Mouse (Mus musculus): ENCODE results near the gene Clgn. TPM values are rescaled to one million over a fixed set of nuclear protein-coding genes. Genes with fewer than 3 reads are reported as not detected.

Clgn gene
- total and polyA plus RNA-seq, 3 experiments = 0.59 to 1.5 (median 1.2) TPM

- no peak overlapping the region for H3K4me3 ChIP-seq (replicated peaks in 1 of 3; ENCODE audit: low read depth in 2 of 3, low read length in 2 of 3, poor library complexity in 1 of 3)
- no peaks in the 10 kb centered on the region for H3K36me3 ChIP-seq (replicated peaks in 1 of 2; ENCODE audit: control insufficient read depth in 1 of 2, insufficient read depth in 1 of 2, low read length in 1 of 2)
- H3K79me2 ChIP-seq (replicated peaks; ENCODE audit: control insufficient read depth, extremely low read depth, insufficient read depth, poor library complexity, severe bottlenecking) = no peaks in the 10 kb centered on the region
- no peaks in the 10 kb centered on the region for H3K27me3 ChIP-seq (replicated peaks)
- dilution Hi-C loops (cut with MboI; ENCODE audit: extremely low pct_ligation_motif_present, extremely low pct_unique_long_range_greater_than_20kb, low sequenced_read_pairs) (no loop called here), in situ Hi-C loops (cut with MboI; ENCODE audit: low pct_ligation_motif_present, low pct_unique_long_range_greater_than_20kb, low sequenced_read_pairs) (no loop called here)
- H3K4me2 ChIP-seq (ENCODE audit: insufficient read depth, low read depth, poor library complexity, severe bottlenecking) = no peak overlapping the region
- DNase-seq (ENCODE audit: extremely low read depth) = no peak
- no peaks in the 10 kb centered on the region for H3K9me3 ChIP-seq (replicated peaks; ENCODE audit: low read length)
- TF ChIP-seq NRF1 (IDR thresholded peaks at IDR 0.05; ENCODE audit: low read depth, low read length) = no peak
- no peak for TF ChIP-seq RAD21 (IDR thresholded peaks at IDR 0.05; ENCODE audit: low read depth, low read length)
- no peak for TF ChIP-seq MEF2A (IDR thresholded peaks at IDR 0.05; ENCODE audit: borderline replicate concordance, low read depth, low read length)
- no peak for TF ChIP-seq TBP (conservative IDR thresholded peaks at IDR 0.05; ENCODE audit: low read depth, low read length)
- no peak for TF ChIP-seq KAT2A (IDR thresholded peaks at IDR 0.05; ENCODE audit: insufficient replicate concordance, low read length)
- TF ChIP-seq ETS1 (conservative IDR thresholded peaks at IDR 0.05; ENCODE audit: low read depth, low read length) = no peak
- TF ChIP-seq USF1 (IDR thresholded peaks at IDR 0.05; ENCODE audit: low read depth, low read length) = no peak
- TF ChIP-seq USF2 (conservative IDR thresholded peaks at IDR 0.05; ENCODE audit: low read depth, low read length) = no peak
- TF ChIP-seq POLR2AphosphoS2 (IDR thresholded peaks at IDR 0.05; ENCODE audit: low read depth, low read length) = no peak
- no peak for TF ChIP-seq CHD1 (IDR thresholded peaks at IDR 0.05; ENCODE audit: low read depth, low read length)
- TF ChIP-seq ZMIZ1 (IDR thresholded peaks at IDR 0.05; ENCODE audit: low read depth, low read length) = no peak
- no peak for TF ChIP-seq EP300 (IDR thresholded peaks at IDR 0.05; ENCODE audit: low read length)
- TF ChIP-seq CTCF (conservative IDR thresholded peaks at IDR 0.05 in 1 of 2, IDR thresholded peaks at IDR 0.05 in 1 of 2; ENCODE audit: low read depth in 2 of 2, low read length in 2 of 2) = no peak
- TF ChIP-seq E2F4 (IDR thresholded peaks at IDR 0.05; ENCODE audit: insufficient replicate concordance, low read depth, low read length) = no peak
- TF ChIP-seq ZNF384 (IDR thresholded peaks at IDR 0.05; ENCODE audit: low read depth, low read length) = no peak
- TF ChIP-seq UBTF (IDR thresholded peaks at IDR 0.05; ENCODE audit: low read depth, low read length) = no peak
- no peak for TF ChIP-seq MYC (IDR thresholded peaks at IDR 0.05; ENCODE audit: low read depth, low read length)
- no peak for TF ChIP-seq IRF4 (IDR thresholded peaks at IDR 0.05; ENCODE audit: low read depth, low read length)
- no peak for TF ChIP-seq JUND (conservative IDR thresholded peaks at IDR 0.05; ENCODE audit: low read depth, low read length)
- no peak overlapping the region for H3K27ac ChIP-seq (ENCODE audit: insufficient read depth, low read depth)
- H3K4me1 ChIP-seq (ENCODE audit: control insufficient read depth in 1 of 2, insufficient read depth in 2 of 2) = peaks cover under 1 to 4% of the 10 kb centered on the region in 2 experiments; a peak in 3 of 4 replicates
- H3K9ac ChIP-seq (ENCODE audit: insufficient read depth, low read depth) = no peak overlapping the region
Observed at GRCm38 (mm10) chr8:83421354-83421753, 31.7 kb downstream of the Clgn start.

DNA sequence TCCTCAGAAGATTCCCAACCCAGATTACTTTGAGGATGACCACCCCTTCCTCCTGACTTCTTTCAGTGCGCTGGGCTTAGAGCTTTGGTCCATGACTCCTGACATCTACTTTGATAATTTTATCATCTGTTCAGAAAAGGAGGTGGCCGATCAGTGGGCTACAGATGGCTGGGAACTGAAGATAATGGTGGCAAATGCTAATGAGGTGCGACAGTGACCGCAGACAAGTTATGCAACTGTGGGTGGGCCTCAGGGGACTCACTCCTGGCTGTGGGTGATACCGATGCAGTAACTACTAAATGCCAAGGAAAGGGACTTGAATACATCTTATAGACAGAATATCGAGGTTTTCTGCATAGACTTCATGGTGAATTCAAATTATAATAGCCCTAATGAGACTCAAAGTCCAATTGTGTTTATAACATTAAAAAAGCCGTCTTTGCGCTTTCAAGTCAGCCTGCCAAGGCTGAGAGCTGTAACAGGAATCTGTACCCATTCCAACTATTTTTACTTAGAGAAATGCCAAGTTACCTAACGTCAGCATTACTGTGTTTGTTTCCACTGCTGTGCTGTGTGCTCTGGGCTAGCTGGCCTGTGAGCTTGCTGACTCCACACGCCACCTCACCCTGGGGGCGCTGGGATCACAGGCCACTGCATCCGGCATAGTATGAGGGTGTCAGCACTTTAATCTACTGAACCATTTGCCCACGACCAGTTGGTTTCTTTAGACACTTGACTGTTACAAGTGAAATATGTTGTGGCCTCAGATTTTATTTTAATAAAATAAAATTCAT, 33.6 kb downstream of the Clgn start:
- TF ChIP-seq POLR2AphosphoS2 (IDR thresholded peaks at IDR 0.05; ENCODE audit: low read depth, low read length) (no peak), ZKSCAN1 (IDR thresholded peaks at IDR 0.05; ENCODE audit: borderline replicate concordance, low read depth, low read length) (no peak), USF1 (IDR thresholded peaks at IDR 0.05; ENCODE audit: low read depth, low read length) (no peak), PAX5 (IDR thresholded peaks at IDR 0.05; ENCODE audit: low read length) (no peak), JUN (IDR thresholded peaks at IDR 0.05; ENCODE audit: insufficient read depth, low read depth, low read length) (no peak), UBTF (IDR thresholded peaks at IDR 0.05; ENCODE audit: low read depth, low read length) (no peak), KAT2A (IDR thresholded peaks at IDR 0.05; ENCODE audit: insufficient replicate concordance, low read length) (no peak), ZMIZ1 (IDR thresholded peaks at IDR 0.05; ENCODE audit: low read depth, low read length) (no peak), ZC3H11A (IDR thresholded peaks at IDR 0.05; ENCODE audit: low read depth, low read length) (no peak), IRF4 (IDR thresholded peaks at IDR 0.05; ENCODE audit: low read depth, low read length) (no peak), SIN3A (IDR thresholded peaks at IDR 0.05; ENCODE audit: low read length) (no peak), TBP (conservative IDR thresholded peaks at IDR 0.05; ENCODE audit: low read depth, low read length) (no peak), E2F4 (IDR thresholded peaks at IDR 0.05; ENCODE audit: insufficient replicate concordance, low read depth, low read length) (no peak), SMC3 (IDR thresholded peaks at IDR 0.05; ENCODE audit: low read depth, low read length) (no peak), MYC (IDR thresholded peaks at IDR 0.05; ENCODE audit: low read depth, low read length) (no peak), ZNF384 (IDR thresholded peaks at IDR 0.05; ENCODE audit: low read depth, low read length) (no peak), RCOR1 (conservative IDR thresholded peaks at IDR 0.05; ENCODE audit: low read depth, low read length) (no peak)
- Histone ChIP-seq H3K9ac (ENCODE audit: insufficient read depth, low read depth) (no peak overlapping the region), H3K4me1 (ENCODE audit: control insufficient read depth in 1 of 2, insufficient read depth in 2 of 2) (peaks cover 0 to 4% of the 10 kb centered on the region in 2 experiments; a peak in 3 of 4 replicates), H3K9me3 (replicated peaks; ENCODE audit: low read length) (no peaks in the 10 kb centered on the region), H3K27ac (ENCODE audit: insufficient read depth, low read depth) (no peak overlapping the region), H3K36me3 (replicated peaks in 1 of 2; ENCODE audit: control insufficient read depth in 1 of 2, insufficient read depth in 1 of 2, low read length in 1 of 2) (no peaks in the 10 kb centered on the region), H3K27me3 (replicated peaks) (no peaks in the 10 kb centered on the region), H3K4me3 (replicated peaks in 1 of 3; ENCODE audit: low read depth in 2 of 3, low read length in 2 of 3, poor library complexity in 1 of 3) (no peak overlapping the region), H3K79me2 (replicated peaks; ENCODE audit: control insufficient read depth, extremely low read depth, insufficient read depth, poor library complexity, severe bottlenecking) (no peaks in the 10 kb centered on the region), H3K4me2 (ENCODE audit: insufficient read depth, low read depth, poor library complexity, severe bottlenecking) (no peak overlapping the region)
- no peak for DNase-seq (ENCODE audit: extremely low read depth)
- in situ Hi-C loops (cut with MboI; ENCODE audit: low pct_ligation_motif_present, low pct_unique_long_range_greater_than_20kb, low sequenced_read_pairs) (no loop called here), dilution Hi-C loops (cut with MboI; ENCODE audit: extremely low pct_ligation_motif_present, extremely low pct_unique_long_range_greater_than_20kb, low sequenced_read_pairs) (no loop called here)

Data from CH12.LX (cell line).